Mouse (Mus musculus): ENCODE results near the gene Ndufs2.

Ndufs2 gene

GRCm38 (mm10) chr1:171193911-171194830, 57.0 kb downstream of the Ndufs2 start:
- DNase-seq = no peak

- DNase-seq = peak; percentile 31 to 34
Measured at GRCm38 (mm10) chr1:171193093-171193840, 57.9 kb downstream of the Ndufs2 start.

GRCm38 (mm10) chr1:171192283-171192682, 58.9 kb downstream of the Ndufs2 start:
- no peak for DNase-seq

GRCm38 (mm10) chr1:171190832-171191231, 60.4 kb downstream of the Ndufs2 start:
- DNase-seq = no peak

- DNase-seq = peak in 1 of 2 experiments; percentile 9
Measured at GRCm38 (mm10) chr1:171189476-171190114, 61.6 kb downstream of the Ndufs2 start.

GRCm38 (mm10) chr1:171189046-171189445, 62.1 kb downstream of the Ndufs2 start:
- peak; percentile 40 to 54 for DNase-seq

GRCm38 (mm10) chr1:171187851-171188700, 63.1 kb downstream of the Ndufs2 start:
- no peak for DNase-seq

GRCm38 (mm10) chr1:171185655-171186054, 65.5 kb downstream of the Ndufs2 start:
- DNase-seq = no peak

All from kidney, postnatal 4 days (tissue).